Mouse (Mus musculus): ENCODE results near the gene Ear14. TPM values are rescaled to one million over a fixed set of nuclear protein-coding genes. Genes with fewer than 3 reads are reported as not detected.
"Not testable (repeated sequence)": the region's sequence is repeated elsewhere in the genome, so short reads cannot be mapped to it uniquely, and the experiment has no call there.

Ear14 gene
- total and polyA plus RNA-seq, 3 experiments: not detected

DNA sequence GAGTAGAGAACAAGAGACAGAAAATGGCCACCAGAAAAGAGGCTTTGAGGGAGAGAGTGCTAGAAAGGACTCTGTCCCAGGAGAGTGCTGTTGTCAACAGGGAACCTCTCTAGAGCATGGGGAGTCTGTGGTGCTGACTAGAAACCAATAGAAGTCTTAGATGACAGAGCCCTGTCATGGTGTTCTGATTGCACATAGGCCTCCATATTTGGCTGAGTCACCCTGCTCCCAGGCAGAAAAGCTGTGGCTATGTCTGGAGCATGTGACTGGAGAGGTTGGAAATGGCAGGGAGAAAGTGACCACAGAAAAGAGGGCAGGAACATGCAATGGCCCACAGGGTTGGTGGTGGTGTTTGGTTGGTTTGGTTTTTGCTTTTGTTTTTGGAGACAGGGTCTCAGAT is 49.0 kb downstream of the Ear14 start:
- not testable (repeated sequence) for H3K4me1 ChIP-seq (ENCODE audit: control insufficient read depth in 1 of 2, insufficient read depth in 2 of 2, low read length in 2 of 2); H3K9ac ChIP-seq (ENCODE audit: control insufficient read depth, low read depth, low read length, poor library complexity, severe bottlenecking)

DNA sequence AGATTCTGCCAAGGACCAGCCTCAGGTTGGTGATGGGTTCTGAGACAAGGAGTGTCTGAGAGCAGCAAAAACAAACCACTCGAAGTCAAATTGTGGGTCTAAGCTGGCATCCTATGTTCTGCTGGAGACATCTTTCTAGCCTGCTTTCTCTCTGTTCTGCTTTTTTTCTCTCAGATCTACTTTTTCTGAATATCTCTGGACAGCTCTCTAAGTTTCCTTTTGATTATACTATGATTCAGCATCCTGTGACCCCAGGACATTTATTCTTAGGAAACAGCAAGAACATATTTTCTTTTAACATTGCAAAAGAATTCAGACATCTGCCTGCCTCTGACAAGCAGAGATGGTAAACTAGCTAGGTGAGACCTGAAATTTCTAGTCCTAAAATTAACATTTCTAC is 50.4 kb downstream of the Ear14 start:
- Histone ChIP-seq H3K4me1 (ENCODE audit: control insufficient read depth in 1 of 2, insufficient read depth in 2 of 2, low read length in 2 of 2) (no peaks in the 10 kb centered on the region), H3K27me3 (ENCODE audit: control insufficient read depth in 1 of 2, insufficient read depth in 2 of 2, low read length in 2 of 2) (no peaks in the 10 kb centered on the region), H3K36me3 (ENCODE audit: control insufficient read depth in 1 of 2, insufficient read depth in 2 of 2, low read length in 2 of 2) (no peaks in the 10 kb centered on the region), H3K4me3 (ENCODE audit: control insufficient read depth in 1 of 2, insufficient read depth in 1 of 2, low read depth in 2 of 2, low read length in 2 of 2) (no peak overlapping the region), H3K27ac (ENCODE audit: control insufficient read depth, low read depth, low read length) (no peak overlapping the region), H3K9me3 (replicated peaks; ENCODE audit: insufficient read depth, low read length) (no peaks in the 10 kb centered on the region), H3K9ac (ENCODE audit: control insufficient read depth, low read depth, low read length, poor library complexity, severe bottlenecking) (no peak overlapping the region), H3K79me2 (ENCODE audit: control insufficient read depth, insufficient read depth, low read length, poor library complexity) (no peaks in the 10 kb centered on the region)
- TF ChIP-seq NELFE (IDR thresholded peaks at IDR 0.05; ENCODE audit: low read depth, low read length): no peak
- no peak for TF ChIP-seq MYB (IDR thresholded peaks at IDR 0.05; ENCODE audit: low read depth, low read length)
- no peak for TF ChIP-seq USF1 (IDR thresholded peaks at IDR 0.05; ENCODE audit: low read depth, low read length)
- no peak for TF ChIP-seq POLR2AphosphoS5 (IDR thresholded peaks at IDR 0.05; ENCODE audit: borderline replicate concordance, low read depth, low read length)
- TF ChIP-seq CHD2 (IDR thresholded peaks at IDR 0.05; ENCODE audit: low read length): no peak
- no peak for DNase-seq (ENCODE audit: low read depth, low spot score)

More for the DNA sequence above, 49.0 kb downstream of the Ear14 start:
- DNase-seq (ENCODE audit: low read depth, low spot score); H3K79me2 ChIP-seq (ENCODE audit: control insufficient read depth, insufficient read depth, low read length, poor library complexity); H3K36me3 ChIP-seq (ENCODE audit: control insufficient read depth in 1 of 2, insufficient read depth in 2 of 2, low read length in 2 of 2); H3K9me3 ChIP-seq (replicated peaks; ENCODE audit: insufficient read depth, low read length); H3K4me3 ChIP-seq (ENCODE audit: control insufficient read depth in 1 of 2, insufficient read depth in 1 of 2, low read depth in 2 of 2, low read length in 2 of 2); H3K27ac ChIP-seq (ENCODE audit: control insufficient read depth, low read depth, low read length); H3K27me3 ChIP-seq (ENCODE audit: control insufficient read depth in 1 of 2, insufficient read depth in 2 of 2, low read length in 2 of 2): not testable (repeated sequence)

Other genes with a start within 250 kb of the Ear14 start
- 0.65 and 0.85 TPM in 2 replicates for gene Pnp2, start 247.4 kb upstream of the Ear14 start, total RNA-seq (2012; rRNA removed)
- 1 to 10 TPM in 1 of 2 experiments, not detected in 1; 1.7 TPM for gene Pnp2, start 247.4 kb upstream of the Ear14 start, polyA plus RNA-seq (2012; ENCODE audit: insufficient read depth in 1 of 2, insufficient read length in 2 of 2, low read depth in 1 of 2, low replicate concordance in 2 of 2, missing spikeins in 1 of 2)
- gene Rnase10, start 195.6 kb upstream of the Ear14 start, total RNA-seq (2012; rRNA removed): not detected in 2 replicates
- gene Rnase10, start 195.6 kb upstream of the Ear14 start, polyA plus RNA-seq (2012; ENCODE audit: insufficient read depth in 1 of 2, insufficient read length in 2 of 2, low read depth in 1 of 2, low replicate concordance in 2 of 2, missing spikeins in 1 of 2): not detected
- not detected in 2 replicates for gene Rnase9, start 161.5 kb upstream of the Ear14 start, total RNA-seq (2012; rRNA removed)
- not detected for gene Rnase9, start 161.5 kb upstream of the Ear14 start, polyA plus RNA-seq (2012; ENCODE audit: insufficient read depth in 1 of 2, insufficient read length in 2 of 2, low read depth in 1 of 2, low replicate concordance in 2 of 2, missing spikeins in 1 of 2)
- not detected in 2 replicates for gene Rnase11, start 153.2 kb upstream of the Ear14 start, total RNA-seq (2012; rRNA removed)
- not detected for gene Rnase11, start 153.2 kb upstream of the Ear14 start, polyA plus RNA-seq (2012; ENCODE audit: insufficient read depth in 1 of 2, insufficient read length in 2 of 2, low read depth in 1 of 2, low replicate concordance in 2 of 2, missing spikeins in 1 of 2)
- not detected in 2 replicates for gene Rnase12, start 145.7 kb upstream of the Ear14 start, total RNA-seq (2012; rRNA removed)
- not detected for gene Rnase12, start 145.7 kb upstream of the Ear14 start, polyA plus RNA-seq (2012; ENCODE audit: insufficient read depth in 1 of 2, insufficient read length in 2 of 2, low read depth in 1 of 2, low replicate concordance in 2 of 2, missing spikeins in 1 of 2)
- not detected in 2 replicates for gene Olfr750, start 129.0 kb upstream of the Ear14 start, total RNA-seq (2012; rRNA removed)
- not detected for gene Olfr750, start 129.0 kb upstream of the Ear14 start, polyA plus RNA-seq (2012; ENCODE audit: insufficient read depth in 1 of 2, insufficient read length in 2 of 2, low read depth in 1 of 2, low replicate concordance in 2 of 2, missing spikeins in 1 of 2)
- not detected in 2 replicates for gene Rnase4, start 112.3 kb upstream of the Ear14 start, total RNA-seq (2012; rRNA removed)
- under 1 TPM in 1 of 2 experiments, not detected in 1; 0.18 TPM for gene Rnase4, start 112.3 kb upstream of the Ear14 start, polyA plus RNA-seq (2012; ENCODE audit: insufficient read depth in 1 of 2, insufficient read length in 2 of 2, low read depth in 1 of 2, low replicate concordance in 2 of 2, missing spikeins in 1 of 2)
- gene Ang, start 112.2 kb upstream of the Ear14 start, total RNA-seq (2012; rRNA removed): not detected in 2 replicates
- gene Ang, start 112.2 kb upstream of the Ear14 start, polyA plus RNA-seq (2012; ENCODE audit: insufficient read depth in 1 of 2, insufficient read length in 2 of 2, low read depth in 1 of 2, low replicate concordance in 2 of 2, missing spikeins in 1 of 2): not detected
- gene Eddm3b, start 89.0 kb upstream of the Ear14 start, total RNA-seq (2012; rRNA removed): not detected in 2 replicates
- not detected for gene Eddm3b, start 89.0 kb upstream of the Ear14 start, polyA plus RNA-seq (2012; ENCODE audit: insufficient read depth in 1 of 2, insufficient read length in 2 of 2, low read depth in 1 of 2, low replicate concordance in 2 of 2, missing spikeins in 1 of 2)
- 65.0 and 73.4 TPM in 2 replicates for gene Rnase6, start 79.5 kb upstream of the Ear14 start, total RNA-seq (2012; rRNA removed)
- gene Rnase6, start 79.5 kb upstream of the Ear14 start, polyA plus RNA-seq (2012; ENCODE audit: insufficient read depth in 1 of 2, insufficient read length in 2 of 2, low read depth in 1 of 2, low replicate concordance in 2 of 2, missing spikeins in 1 of 2): 10 to 100 TPM in 1 of 2 experiments, not detected in 1; 49.2 TPM
- gene Rnase1, start 56.6 kb upstream of the Ear14 start, total RNA-seq (2012; rRNA removed): not detected in 2 replicates
- under 1 TPM in 1 of 2 experiments, not detected in 1; 0.07 TPM for gene Rnase1, start 56.6 kb upstream of the Ear14 start, polyA plus RNA-seq (2012; ENCODE audit: insufficient read depth in 1 of 2, insufficient read length in 2 of 2, low read depth in 1 of 2, low replicate concordance in 2 of 2, missing spikeins in 1 of 2)
- not detected in 2 replicates for gene Rnase2b, start 41.1 kb upstream of the Ear14 start, total RNA-seq (2012; rRNA removed)
- not detected for gene Rnase2b, start 41.1 kb upstream of the Ear14 start, polyA plus RNA-seq (2012; ENCODE audit: insufficient read depth in 1 of 2, insufficient read length in 2 of 2, low read depth in 1 of 2, low replicate concordance in 2 of 2, missing spikeins in 1 of 2)
- not detected in 2 replicates for gene Ang2, start 4.2 kb upstream of the Ear14 start, total RNA-seq (2012; rRNA removed)
- not detected for gene Ang2, start 4.2 kb upstream of the Ear14 start, polyA plus RNA-seq (2012; ENCODE audit: insufficient read depth in 1 of 2, insufficient read length in 2 of 2, low read depth in 1 of 2, low replicate concordance in 2 of 2, missing spikeins in 1 of 2)
- gene Rnase2a, start 52.7 kb downstream of the Ear14 start, total RNA-seq (2012; rRNA removed): not detected in 2 replicates
- gene Rnase2a, start 52.7 kb downstream of the Ear14 start, polyA plus RNA-seq (2012; ENCODE audit: insufficient read depth in 1 of 2, insufficient read length in 2 of 2, low read depth in 1 of 2, low replicate concordance in 2 of 2, missing spikeins in 1 of 2): not detected
- not detected in 2 replicates for gene Gm7247, start 158.4 kb downstream of the Ear14 start, total RNA-seq (2012; rRNA removed)
- gene Gm7247, start 158.4 kb downstream of the Ear14 start, polyA plus RNA-seq (2012; ENCODE audit: insufficient read depth in 1 of 2, insufficient read length in 2 of 2, low read depth in 1 of 2, low replicate concordance in 2 of 2, missing spikeins in 1 of 2): not detected
- not detected in 2 replicates for gene Vmn2r88, start 207.4 kb downstream of the Ear14 start, total RNA-seq (2012; rRNA removed)
- not detected for gene Vmn2r88, start 207.4 kb downstream of the Ear14 start, polyA plus RNA-seq (2012; ENCODE audit: insufficient read depth in 1 of 2, insufficient read length in 2 of 2, low read depth in 1 of 2, low replicate concordance in 2 of 2, missing spikeins in 1 of 2)
- not detected in 2 replicates for gene Vmn2r89, start 248.5 kb downstream of the Ear14 start, total RNA-seq (2012; rRNA removed)
- gene Vmn2r89, start 248.5 kb downstream of the Ear14 start, polyA plus RNA-seq (2012; ENCODE audit: insufficient read depth in 1 of 2, insufficient read length in 2 of 2, low read depth in 1 of 2, low replicate concordance in 2 of 2, missing spikeins in 1 of 2): not detected